Mouse (Mus musculus) embryonic facial prominence, embryonic 14.5 days (tissue): ENCODE data around the gene Fkbp15. TPM values are rescaled to one million over a fixed set of nuclear protein-coding genes. Genes with fewer than 3 reads are reported as not detected.

Experiments used
- ATAC-seq: fragments of 200-750 bp; cut with Nextera tagmentation; 2 replicates; pipeline ENCODE4 v1.8.0; 2017; ENCODE audit warnings: low read depth, moderate number of reproducible peaks, moderate TSS enrichment
- DNase-seq: peaks from one replicate; pipeline ENCODE4 v3.0.0-alpha.2; 2015; ENCODE audit warnings: low spot score
- H3K27ac ChIP-seq: fragments of 300-500 bp; sonication (generic); replicated peaks from 2 replicates; pipeline ENCODE4 v1.5.1; 2014; ENCODE audit warnings: low read depth, mild to moderate bottlenecking, low read length, moderate library complexity
- H3K27me3 ChIP-seq: fragments of 300-500 bp; sonication (generic); replicated peaks from 2 replicates; pipeline ENCODE4 v1.6.1; 2014; ENCODE audit warnings: low read length; ENCODE audit not compliant: control insufficient read depth, insufficient read depth
- H3K36me3 ChIP-seq: fragments of 300-500 bp; sonication (generic); 2 replicates; pipeline ENCODE4 v1.6.1; 2014; ENCODE audit warnings: low read length, mixed read lengths; ENCODE audit not compliant: control insufficient read depth, insufficient read depth
- H3K4me1 ChIP-seq: fragments of 300-500 bp; sonication (generic); 2 replicates; pipeline ENCODE4 v1.6.1; 2014; ENCODE audit warnings: antibody characterized with exemption, low read length; ENCODE audit not compliant: control insufficient read depth, insufficient read depth
- H3K4me2 ChIP-seq: fragments of 300-500 bp; sonication (generic); 2 replicates; pipeline ENCODE4 v1.6.1; 2014; ENCODE audit warnings: low read depth, mild to moderate bottlenecking, low read length, moderate library complexity, mixed read lengths
- H3K4me3 ChIP-seq: fragments of 300-500 bp; sonication (generic); 2 replicates; pipeline ENCODE4 v1.5.1; 2014; ENCODE audit warnings: low read depth, mild to moderate bottlenecking, low read length
- H3K9ac ChIP-seq: fragments of 300-500 bp; sonication (generic); 2 replicates; pipeline ENCODE4 v1.6.1; 2014; ENCODE audit warnings: low read depth, mild to moderate bottlenecking, low read length, moderate library complexity, mixed read lengths
- H3K9me3 ChIP-seq: fragments of 300-500 bp; sonication (generic); 2 replicates; pipeline ENCODE4 v1.6.1; 2016; ENCODE audit warnings: low read length; ENCODE audit not compliant: control insufficient read depth
- whole genome bisulfite sequencing: fragments of 180-500 bp; shearing (Covaris S2); extraction: QIAGEN DNeasy Blood & Tissue Kit; methylation state at CpG from one replicate; pipeline ENCODE4 v1.1.7; 2014; 5-methylcytosine and 5-hydroxymethylcytosine counted together
- polyA plus RNA-seq: library from polyadenylated mRNA; unstranded; fragments of >200 nt; fragmentation: Nextera tagmentation; extraction: Ambion mirVana; gene quantifications from 2 replicates; pipeline ENCODE4 v1.2.1, GENCODE M21; 2014

Fkbp15 gene
- polyA plus RNA-seq, 1 experiment from 2014 or later, result 25.2 TPM

GRCm38 (mm10) chr4:62303288-62303687 lies 57.1 kb downstream of the Fkbp15 start:
- Histone ChIP-seq H3K4me3 (no peak overlapping the region), H3K9me3 (no peaks in the 10 kb centered on the region), H3K4me2 (no peak overlapping the region), H3K4me1 (no peaks in the 10 kb centered on the region), H3K27me3 (no peaks in the 10 kb centered on the region), H3K36me3 (peaks cover 92% of the 10 kb centered on the region), H3K27ac (no peak overlapping the region), H3K9ac (no peak overlapping the region)
- DNase-seq (no peak), ATAC-seq (no peak)
- 74% methylated on average over 1 of the region's 1 CpGs for WGBS

- ATAC-seq (no peak), DNase-seq (no peak)
- no peak overlapping the region for H3K27ac ChIP-seq
- no peak overlapping the region for H3K4me2 ChIP-seq
- H3K36me3 ChIP-seq, result peaks cover 94% of the 10 kb centered on the region
- no peak overlapping the region for H3K4me3 ChIP-seq
- H3K27me3 ChIP-seq, result no peaks in the 10 kb centered on the region
- H3K9ac ChIP-seq, result no peak overlapping the region
- H3K9me3 ChIP-seq, result no peaks in the 10 kb centered on the region
- WGBS, result 80% methylated on average over 2 of the region's 2 CpGs
- no peaks in the 10 kb centered on the region for H3K4me1 ChIP-seq
These were observed 57.6 kb downstream of the Fkbp15 start for GRCm38 (mm10) chr4:62302795-62303194.

GRCm38 (mm10) chr4:62300001-62300400 lies 60.3 kb downstream of the Fkbp15 start:
- H3K27ac ChIP-seq, result no peak overlapping the region
- H3K36me3 ChIP-seq, result peaks cover 83% of the 10 kb centered on the region
- no peak overlapping the region for H3K9ac ChIP-seq
- no peak overlapping the region for H3K4me3 ChIP-seq
- H3K27me3 ChIP-seq, result no peaks in the 10 kb centered on the region
- H3K4me2 ChIP-seq, result no peak overlapping the region
- 81% methylated on average over 2 of the region's 2 CpGs for WGBS
- no peak for ATAC-seq
- H3K9me3 ChIP-seq, result no peaks in the 10 kb centered on the region
- DNase-seq, result peak; percentile 19
- H3K4me1 ChIP-seq, result no peaks in the 10 kb centered on the region

GRCm38 (mm10) chr4:62297280-62298130 lies 62.8 kb downstream of the Fkbp15 start:
- Histone ChIP-seq H3K4me3 (no peak overlapping the region), H3K27me3 (no peaks in the 10 kb centered on the region), H3K4me1 (no peaks in the 10 kb centered on the region), H3K36me3 (peaks cover 64% of the 10 kb centered on the region), H3K9ac (no peak overlapping the region), H3K4me2 (no peak overlapping the region), H3K9me3 (no peaks in the 10 kb centered on the region), H3K27ac (no peak overlapping the region)
- WGBS, result 72% methylated on average over 3 of the region's 3 CpGs
- DNase-seq (no peak), ATAC-seq (no peak)

- Histone ChIP-seq H3K27ac (no peak overlapping the region), H3K36me3 (peaks cover 39% of the 10 kb centered on the region), H3K4me3 (no peak overlapping the region), H3K27me3 (no peaks in the 10 kb centered on the region), H3K4me1 (no peaks in the 10 kb centered on the region), H3K9me3 (no peaks in the 10 kb centered on the region), H3K4me2 (no peak overlapping the region), H3K9ac (no peak overlapping the region)
- no peak for DNase-seq
- 100% methylated on average over 1 of the region's 1 CpGs for WGBS
- no peak for ATAC-seq
These were observed 65.6 kb downstream of the Fkbp15 start for GRCm38 (mm10) chr4:62294741-62295140.

GRCm38 (mm10) chr4:62293219-62293861 lies 67.0 kb downstream of the Fkbp15 start:
- no peaks in the 10 kb centered on the region for H3K9me3 ChIP-seq
- no peaks in the 10 kb centered on the region for H3K4me1 ChIP-seq
- no peak overlapping the region for H3K27ac ChIP-seq
- no peak for DNase-seq
- H3K4me3 ChIP-seq, result no peak overlapping the region
- H3K4me2 ChIP-seq, result no peak overlapping the region
- no peak for ATAC-seq
- no peak overlapping the region for H3K9ac ChIP-seq
- WGBS, result 72% methylated on average over 10 of the region's 10 CpGs
- H3K27me3 ChIP-seq, result no peaks in the 10 kb centered on the region
- peaks cover 25% of the 10 kb centered on the region for H3K36me3 ChIP-seq

GRCm38 (mm10) chr4:62292461-62293180 lies 67.7 kb downstream of the Fkbp15 start:
- Histone ChIP-seq H3K4me3 (no peak overlapping the region), H3K9ac (no peak overlapping the region), H3K9me3 (no peaks in the 10 kb centered on the region), H3K36me3 (peaks cover 17% of the 10 kb centered on the region), H3K27ac (no peak overlapping the region), H3K4me2 (no peak overlapping the region), H3K27me3 (no peaks in the 10 kb centered on the region), H3K4me1 (no peaks in the 10 kb centered on the region)
- 79% methylated on average over 8 of the region's 8 CpGs for WGBS
- DNase-seq (no peak), ATAC-seq (no peak)

- H3K36me3 ChIP-seq, result 0 out of 2 replicates have a peak, but pooled peaks cover 7% of the 10 kb centered on the region
- no peak overlapping the region for H3K27ac ChIP-seq
- no peak overlapping the region for H3K4me3 ChIP-seq
- DNase-seq (no peak), ATAC-seq (no peak)
- H3K4me1 ChIP-seq, result 0 out of 2 replicates have a peak, but pooled peaks cover 3% of the 10 kb centered on the region
- no peaks in the 10 kb centered on the region for H3K9me3 ChIP-seq
- no peaks in the 10 kb centered on the region for H3K27me3 ChIP-seq
- H3K9ac ChIP-seq, result no peak overlapping the region
- H3K4me2 ChIP-seq, result no peak overlapping the region
- 89% methylated on average over 9 of the region's 9 CpGs for WGBS
These were observed 69.4 kb downstream of the Fkbp15 start for GRCm38 (mm10) chr4:62290816-62291505.
